11 mouse cellular contexts compared by ENCODE assay signal in genomic region chr1:36261708-36262504, GRCm38 (mm10). TPM values are rescaled to one million over a fixed set of nuclear protein-coding genes. Genes with fewer than 3 reads are reported as not detected.
DNase-seq lines count a peak whose midpoint lies in the region; ATAC-seq and TF ChIP-seq lines count a peak whose summit lies in the region.
"Had no signal": no experiment of that assay in that cellular context is flagged by ENCODE, and none has a peak within 500 bp of the region (broad histone marks: within the 10 kb centered on the region; RNA-seq: fewer than 3 reads in every experiment).

No protein-coding gene starts in this region.

- WGBS in embryonic facial prominence, embryonic 10.5 days = 85% methylated on average over 19 of the region's 19 CpGs
- WGBS in hindbrain, embryonic 16.5 days = 83% methylated on average over 19 of the region's 19 CpGs

- no peak for TF ChIP-seq POLR2A in myocyte (IDR thresholded peaks at IDR 0.05; ENCODE audit: insufficient read length, low read depth)

- DNase-seq in layer of hippocampus, adult 2 months (ENCODE audit: low spot score in 2 of 2) = no peak
- no peak for DNase-seq in layer of hippocampus, adult 9-10 months (ENCODE audit: low spot score)
- peak; percentile 70 for DNase-seq in CD4-positive helper T cell, adult 2 months (ENCODE audit: low read depth, low spot score)
- DNase-seq in embryonic facial prominence, embryonic 10.5 days (ENCODE audit: low spot score) = no peak
- DNase-seq: forebrain, postnatal 0 days; kidney, adult 9 months had no signal

- no peaks in the 10 kb centered on the region for H3K27me3 ChIP-seq in myocyte (ENCODE audit: control insufficient read depth, insufficient read depth, insufficient read length)
- H3K27me3 ChIP-seq in embryonic facial prominence, embryonic 10.5 days (replicated peaks; ENCODE audit: low read depth, poor library complexity, severe bottlenecking) = no peaks in the 10 kb centered on the region
- no peaks in the 10 kb centered on the region for H3K27me3 ChIP-seq in hindbrain, embryonic 16.5 days (replicated peaks; ENCODE audit: control insufficient read depth, insufficient read depth, low read length)

- no peaks in the 10 kb centered on the region for H3K79me2 ChIP-seq in myocyte (ENCODE audit: control insufficient read depth, insufficient read depth)

- peaks cover 4% of the 10 kb centered on the region; the same call in 1 of the 2 replicates for H3K9me3 ChIP-seq in embryonic facial prominence, embryonic 10.5 days
- no peaks in the 10 kb centered on the region for H3K9me3 ChIP-seq in hindbrain, embryonic 16.5 days (ENCODE audit: control insufficient read depth, low read length)

- H3ac ChIP-seq in myocyte (ENCODE audit: control insufficient read depth, insufficient read length) = no peak overlapping the region

- no peaks in the 10 kb centered on the region for H3K36me3 ChIP-seq in myocyte (ENCODE audit: control insufficient read depth, insufficient read depth)
- no peaks in the 10 kb centered on the region for H3K36me3 ChIP-seq in embryonic facial prominence, embryonic 10.5 days (replicated peaks)
- H3K36me3 ChIP-seq in hindbrain, embryonic 16.5 days (ENCODE audit: control insufficient read depth, insufficient read depth, low read length) = no peaks in the 10 kb centered on the region

- peak overlapping the region; percentile 3; the same call in 1 of the 2 replicates for H3K27ac ChIP-seq in layer of hippocampus, adult 2 months
- no peak overlapping the region for H3K27ac ChIP-seq in embryonic facial prominence, embryonic 10.5 days (replicated peaks)
- H3K27ac ChIP-seq in hindbrain, embryonic 16.5 days (ENCODE audit: low read depth, low read length) = no peak overlapping the region

- H3K4me3 ChIP-seq in layer of hippocampus, adult 2 months = no peak overlapping the region
- no peak overlapping the region for H3K4me3 ChIP-seq in myocyte
- H3K4me3 ChIP-seq in embryonic facial prominence, embryonic 10.5 days = no peak overlapping the region
- no peak overlapping the region for H3K4me3 ChIP-seq in hindbrain, embryonic 16.5 days (ENCODE audit: low read length)

- H3K9ac ChIP-seq in hindbrain, embryonic 16.5 days (ENCODE audit: low read depth, low read length) = no peak overlapping the region
- H3K9ac ChIP-seq: forebrain, postnatal 0 days had no signal

- H3K4me1 ChIP-seq in embryonic facial prominence, embryonic 10.5 days = no peaks in the 10 kb centered on the region
- no peaks in the 10 kb centered on the region for H3K4me1 ChIP-seq in hindbrain, embryonic 16.5 days (ENCODE audit: control insufficient read depth, insufficient read depth, low read depth, low read length)

- ATAC-seq in granulocyte monocyte progenitor cell, adult 5-6 weeks (replicated peaks; ENCODE audit: poor library complexity, severe bottlenecking) = peak; percentile 76
- no peak for ATAC-seq in erythroid progenitor cell, adult 5-6 weeks (replicated peaks; ENCODE audit: low FRiP score, poor library complexity, severe bottlenecking)
- no peak for ATAC-seq in hindbrain, embryonic 16.5 days
- ATAC-seq: forebrain, postnatal 0 days had no signal

- peak overlapping the region; percentile 32 for H3K4me2 ChIP-seq in myocyte (ENCODE audit: low read depth)
- no peak overlapping the region for H3K4me2 ChIP-seq in hindbrain, embryonic 16.5 days (ENCODE audit: low read length)
- H3K4me2 ChIP-seq: midbrain, embryonic 11.5 days had no signal

- TF ChIP-seq CTCF in layer of hippocampus, adult 2 months (conservative IDR thresholded peaks at IDR 0.05) = no peak

TF ChIP-seq in myocyte, 11 proteins besides CTCF, POLR2A, EP300 and RAD21:
- no peak for TF ChIP-seq TCF3 (IDR thresholded peaks at IDR 0.05; ENCODE audit: insufficient read length, low read depth)
- no peak for TF ChIP-seq MAX (IDR thresholded peaks at IDR 0.05; ENCODE audit: low read depth)
- no peak for TF ChIP-seq REST (IDR thresholded peaks at IDR 0.05; ENCODE audit: insufficient read depth, insufficient read length)
- TF ChIP-seq MYOG (IDR thresholded peaks at IDR 0.05; ENCODE audit: control insufficient read depth in 1 of 3, insufficient read depth in 1 of 3, insufficient read length in 2 of 3, low read depth in 2 of 3) = no peak
- TF ChIP-seq SRF (IDR thresholded peaks at IDR 0.05; ENCODE audit: control insufficient read depth, insufficient read length, low read depth) = no peak
- TF ChIP-seq POLR2AphosphoS2 (IDR thresholded peaks at IDR 0.05; ENCODE audit: insufficient read length, low read depth) = no peak
- no peak for TF ChIP-seq MYOD1 (IDR thresholded peaks at IDR 0.05; ENCODE audit: control insufficient read depth in 1 of 3, insufficient read length in 2 of 3, low read depth in 2 of 3)
- TF ChIP-seq USF1 (IDR thresholded peaks at IDR 0.05; ENCODE audit: low read depth) = no peak
- TF ChIP-seq CEBPB (IDR thresholded peaks at IDR 0.05; ENCODE audit: insufficient read depth, poor library complexity, severe bottlenecking) = no peak
- TF ChIP-seq E2F4 (IDR thresholded peaks at IDR 0.05; ENCODE audit: insufficient read depth) = no peak
- TF ChIP-seq TCF12 (IDR thresholded peaks at IDR 0.05; ENCODE audit: insufficient read depth, poor library complexity, severe bottlenecking) = no peak

RNA-seq across cellular contexts. Expression of gene Neurl3, which starts 12.6 kb away (rescaled TPM):
- total RNA-seq in layer of hippocampus, adult 2 months (2021) = under 1 TPM; 0.44 to 0.92 TPM
- total RNA-seq in granulocyte monocyte progenitor cell, adult 5-6 weeks (2014; fragmentation: Nextera tagmentation) = 9.8 and 13.1 TPM in 2 replicates
- 14.4 and 17.5 TPM in 2 replicates for total RNA-seq in granulocyte monocyte progenitor cell, adult 5-6 weeks (2017)
- 0.11 TPM for polyA plus RNA-seq in myocyte (2012; fragmentation: generic; extraction: Trizol)
- 0.27 and 0.41 TPM in 2 replicates for polyA plus RNA-seq in embryonic facial prominence, embryonic 10.5 days (2016; fragmentation: Nextera tagmentation; extraction: Ambion mirVana)
- 6.1 and 7.1 TPM in 2 replicates for total RNA-seq in erythroid progenitor cell, adult 5-6 weeks (2015; ENCODE audit: low replicate concordance)
- total RNA-seq in erythroid progenitor cell, adult 5-6 weeks (2017; ENCODE audit: low replicate concordance) = 4.7 and 10.0 TPM in 2 replicates
- 1.4 and 2.0 TPM in 2 replicates for polyA plus RNA-seq in hindbrain, embryonic 16.5 days (2015; fragmentation: Nextera tagmentation; extraction: Ambion mirVana)

RNA-seq across cellular contexts. Expression of gene Uggt1, which starts 17.4 kb away (rescaled TPM):
- 10 to 100 TPM; 37.1 to 39.0 TPM for total RNA-seq in layer of hippocampus, adult 2 months (2021)
- total RNA-seq in granulocyte monocyte progenitor cell, adult 5-6 weeks (2014; fragmentation: Nextera tagmentation) = 63.8 and 67.1 TPM in 2 replicates
- 155 and 170 TPM in 2 replicates for total RNA-seq in granulocyte monocyte progenitor cell, adult 5-6 weeks (2017)
- polyA plus RNA-seq in myocyte (2012; fragmentation: generic; extraction: Trizol) = 24.3 TPM
- polyA plus RNA-seq in embryonic facial prominence, embryonic 10.5 days (2016; fragmentation: Nextera tagmentation; extraction: Ambion mirVana) = 44.6 and 51.2 TPM in 2 replicates
- total RNA-seq in erythroid progenitor cell, adult 5-6 weeks (2015; ENCODE audit: low replicate concordance) = 21.8 and 42.2 TPM in 2 replicates
- 32.2 and 62.3 TPM in 2 replicates for total RNA-seq in erythroid progenitor cell, adult 5-6 weeks (2017; ENCODE audit: low replicate concordance)
- polyA plus RNA-seq in hindbrain, embryonic 16.5 days (2015; fragmentation: Nextera tagmentation; extraction: Ambion mirVana) = 40.2 and 48.8 TPM in 2 replicates

RNA-seq across cellular contexts. Expression of gene Arid5a, which starts 45.6 kb away (rescaled TPM):
- total RNA-seq in layer of hippocampus, adult 2 months (2021) = 10 to 100 TPM; 15.1 to 15.4 TPM
- 36.0 and 42.2 TPM in 2 replicates for total RNA-seq in granulocyte monocyte progenitor cell, adult 5-6 weeks (2014; fragmentation: Nextera tagmentation)
- total RNA-seq in granulocyte monocyte progenitor cell, adult 5-6 weeks (2017) = 33.7 and 33.9 TPM in 2 replicates
- 65.8 TPM for polyA plus RNA-seq in myocyte (2012; fragmentation: generic; extraction: Trizol)
- polyA plus RNA-seq in embryonic facial prominence, embryonic 10.5 days (2016; fragmentation: Nextera tagmentation; extraction: Ambion mirVana) = 3.3 and 4.5 TPM in 2 replicates
- 2.9 and 9.2 TPM in 2 replicates for total RNA-seq in erythroid progenitor cell, adult 5-6 weeks (2015; ENCODE audit: low replicate concordance)
- total RNA-seq in erythroid progenitor cell, adult 5-6 weeks (2017; ENCODE audit: low replicate concordance) = 0.53 and 2.1 TPM in 2 replicates
- polyA plus RNA-seq in hindbrain, embryonic 16.5 days (2015; fragmentation: Nextera tagmentation; extraction: Ambion mirVana) = 6.7 and 7.1 TPM in 2 replicates
